8 mouse cellular contexts compared by ENCODE assay signal in genomic region chr3:90475831-90476611, GRCm38 (mm10). TPM values are rescaled to one million over a fixed set of nuclear protein-coding genes. Genes with fewer than 3 reads are reported as not detected.
DNase-seq lines count a peak whose midpoint lies in the region; ATAC-seq lines count a peak whose summit lies in the region.

Gene Ilf2 (plus strand): TSS chr3:90476126.

- no peaks in the 10 kb centered on the region for H3K9me3 ChIP-seq in intestine, embryonic 14.5 days (ENCODE audit: control insufficient read depth, low read length)

- H3K27ac ChIP-seq in intestine, embryonic 14.5 days (ENCODE audit: low read depth) = peak within 1 kb of the TSS; percentile 91

- H3K9ac ChIP-seq in intestine, embryonic 14.5 days (ENCODE audit: low read length) = peak within 1 kb of the TSS; percentile 92

- peaks cover 36% of the 10 kb centered on the region for H3K36me3 ChIP-seq in intestine, embryonic 14.5 days (ENCODE audit: control insufficient read depth, insufficient read depth, low read length)

- DNase-seq in adrenal gland, adult 18-20 months (ENCODE audit: low spot score in 2 of 2) = peak; percentile 83 to 91
- DNase-seq in embryo, embryonic 11 days = peak; percentile 98
- peak; percentile 96 for DNase-seq in gastrocnemius, postnatal 25 days
- DNase-seq in intestine, embryonic 14.5 days (ENCODE audit: low spot score) = peak; percentile 99
- DNase-seq in left cerebral cortex, postnatal 14 days (ENCODE audit: low spot score in 2 of 2) = peak; percentile 97 to 99
- DNase-seq in mesoderm, embryonic 11.5 days (ENCODE audit: low read depth, low spot score) = peak; percentile 98
- DNase-seq in right cerebral cortex, postnatal 36 days (ENCODE audit: low spot score in 2 of 2) = peak; percentile 95
- peak; percentile 98 for DNase-seq in yolk sac, embryonic 10.5 days (ENCODE audit: low spot score)

- intact Hi-C loops in left cerebral cortex, postnatal 14 days (cut with DNase I) = no loop called here

- WGBS in intestine, embryonic 14.5 days = under 1% methylated on average over 45 of the region's 45 CpGs

- H3K27me3 ChIP-seq in intestine, embryonic 14.5 days (replicated peaks; ENCODE audit: control insufficient read depth, insufficient read depth, low read length) = no peaks in the 10 kb centered on the region

- H3K4me2 ChIP-seq in intestine, embryonic 14.5 days (ENCODE audit: low read length) = peak within 1 kb of the TSS; percentile 82

- peaks cover 7% of the 10 kb centered on the region; the same call in 1 of the 2 replicates for H3K4me1 ChIP-seq in intestine, embryonic 14.5 days (replicated peaks; ENCODE audit: control insufficient read depth, insufficient read depth, low read length)

- peak within 1 kb of the TSS; percentile 84 for H3K4me3 ChIP-seq in intestine, embryonic 14.5 days (ENCODE audit: low read depth, low read length)

- ATAC-seq in intestine, embryonic 14.5 days (replicated peaks; ENCODE audit: low FRiP score, low TSS enrichment, low read depth) = peak; percentile 99

RNA-seq across cellular contexts. Expression of gene Ilf2, which starts in this region (rescaled TPM):
- total RNA-seq in adrenal gland, adult 18-20 months (2021) = 10 to 100 TPM; 49.3 to 53.1 TPM
- 10 to 100 TPM; 23.4 to 25.6 TPM for total RNA-seq in gastrocnemius, postnatal 25 days (2021)
- 188 and 207 TPM in 2 replicates for polyA plus RNA-seq in intestine, embryonic 14.5 days (2014; fragmentation: Nextera tagmentation; extraction: Ambion mirVana)
- total RNA-seq in left cerebral cortex, postnatal 14 days (2021) = 10 to 100 TPM; 88.9 to 91.5 TPM

Comparison
In these comparisons a context has a peak if more than half of its experiments do, and no peak if none do; other contexts are left out.
1. Peak in every context shown above with its lines: DNase-seq, ATAC-seq, H3K4me3 ChIP-seq and H3K27ac ChIP-seq.